Mouse (Mus musculus) kidney, postnatal 0 days (tissue): ENCODE data around the gene Ikzf4. TPM values are rescaled to one million over a fixed set of nuclear protein-coding genes. Genes with fewer than 3 reads are reported as not detected.

Experiments used
- ATAC-seq: fragments of 200-750 bp; cut with Nextera tagmentation; replicated peaks from 2 replicates; pipeline ENCODE4 v1.8.0; 2017; ENCODE audit warnings: low read depth, moderate number of reproducible peaks, moderate TSS enrichment, moderate library complexity; ENCODE audit not compliant: low FRiP score
- DNase-seq: peaks from one replicate; pipeline ENCODE4 v3.0.0-alpha.2; 2016; ENCODE audit warnings: low spot score
- H3K27ac ChIP-seq: fragments of 300-500 bp; sonication (generic); 2 replicates; pipeline ENCODE4 v1.5.1; 2014; ENCODE audit warnings: mild to moderate bottlenecking
- H3K27me3 ChIP-seq: fragments of 300-500 bp; sonication (generic); 2 replicates; pipeline ENCODE4 v1.6.1; 2014; ENCODE audit warnings: low read length, mixed read lengths; ENCODE audit not compliant: insufficient read depth
- H3K36me3 ChIP-seq: fragments of 300-500 bp; sonication (generic); 2 replicates; pipeline ENCODE4 v1.6.1; 2014; ENCODE audit warnings: low read length, mixed read lengths; ENCODE audit not compliant: insufficient read depth
- H3K4me1 ChIP-seq: fragments of 300-500 bp; sonication (generic); replicated peaks from 2 replicates; pipeline ENCODE4 v1.6.1; 2014; ENCODE audit warnings: antibody characterized with exemption, low read length, mixed read lengths; ENCODE audit not compliant: insufficient read depth
- H3K4me2 ChIP-seq: fragments of 300-500 bp; sonication (generic); 2 replicates; pipeline ENCODE4 v1.6.1; 2014; ENCODE audit warnings: mild to moderate bottlenecking, low read length, moderate library complexity, mixed read lengths
- H3K4me3 ChIP-seq: fragments of 300-500 bp; sonication (generic); replicated peaks from 2 replicates; pipeline ENCODE4 v1.5.1; 2014; ENCODE audit warnings: low read depth, low read length
- H3K9ac ChIP-seq: fragments of 300-500 bp; sonication (generic); 2 replicates; pipeline ENCODE4 v1.6.1; 2014; ENCODE audit warnings: low read depth, low read length
- H3K9me3 ChIP-seq: fragments of 300-500 bp; sonication (generic); replicated peaks from 2 replicates; pipeline ENCODE4 v1.6.1; 2016; ENCODE audit warnings: low read length, inconsistent platforms, mixed read lengths
- CTCF ChIP-seq: IDR thresholded peaks from 2 replicates; pipeline ENCODE4 v1.5.1; 2016; ENCODE audit warnings: antibody characterized with exemption, low read depth, mild to moderate bottlenecking, moderate library complexity
- WGBS: fragments of 180-500 bp; shearing (Covaris S2); extraction: QIAGEN DNeasy Blood & Tissue Kit; methylation state at CpG from one replicate; pipeline ENCODE4 v1.1.7; 2014; 5-methylcytosine and 5-hydroxymethylcytosine counted together
- polyA plus RNA-seq: library from polyadenylated mRNA; unstranded; fragments of >200 nt; fragmentation: Nextera tagmentation; extraction: Ambion mirVana; gene quantifications from 2 replicates; pipeline ENCODE4 v1.2.1, GENCODE M21; 2015

The Ikzf4 gene
- polyA plus RNA-seq, 1 experiment from 2014 or later, result 1.8 TPM

DNA sequence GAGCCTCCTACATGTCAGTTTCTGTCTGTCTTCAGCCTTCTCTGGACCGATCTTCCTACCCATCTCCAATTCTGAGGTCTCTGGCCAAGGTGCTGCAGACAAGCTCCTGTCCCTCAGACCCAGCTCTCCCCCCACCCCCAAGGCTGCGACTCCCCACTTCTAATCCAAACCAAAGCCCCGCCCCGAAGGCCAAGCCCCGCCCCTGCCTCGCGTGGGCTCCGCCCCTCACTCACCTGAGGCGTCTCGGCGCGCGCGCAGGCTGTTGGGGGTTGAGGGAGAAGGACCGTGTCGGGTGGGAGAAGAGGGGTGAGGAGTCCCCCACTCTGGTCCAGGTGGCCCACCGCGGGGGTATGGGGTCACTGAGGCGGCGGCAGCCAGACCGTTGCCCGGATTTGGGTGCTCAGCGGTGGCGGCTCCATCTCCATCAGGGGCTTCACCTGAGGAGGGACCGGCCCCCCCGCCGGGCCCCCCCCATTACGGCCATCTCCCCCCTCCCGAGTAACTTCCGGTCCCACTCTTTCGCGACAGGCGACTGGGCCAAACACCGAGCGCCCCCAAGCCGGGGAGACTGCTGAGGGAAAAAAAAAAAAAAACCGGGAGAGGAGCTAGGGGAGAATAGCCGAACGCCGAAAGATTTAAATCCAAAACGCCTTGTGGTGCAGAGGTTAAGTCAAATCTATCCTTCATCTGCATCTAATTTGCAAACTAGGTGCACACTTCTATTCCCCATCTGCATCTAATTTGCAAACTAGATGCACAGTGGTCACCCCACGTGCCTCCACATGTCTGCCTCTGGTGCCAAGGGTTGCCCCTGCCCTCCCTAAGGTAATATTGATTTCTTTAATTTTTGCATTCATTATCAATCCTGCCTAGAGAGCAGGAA, 23.2 kb upstream of the Ikzf4 start:
- Histone ChIP-seq H3K9me3 (no peaks in the 10 kb centered on the region), H3K27ac (peak overlapping the region; percentile 72), H3K4me1 (no peaks in the 10 kb centered on the region), H3K4me2 (peak overlapping the region; percentile 93), H3K36me3 (no peaks in the 10 kb centered on the region), H3K27me3 (no peaks in the 10 kb centered on the region), H3K9ac (peak overlapping the region; percentile 74), H3K4me3 (peak overlapping the region; percentile 75)
- no peak for TF ChIP-seq CTCF
- 2% methylated on average over 42 of the region's 42 CpGs for WGBS
- DNase-seq (peak; percentile 72), ATAC-seq (peak; percentile 50)

DNA sequence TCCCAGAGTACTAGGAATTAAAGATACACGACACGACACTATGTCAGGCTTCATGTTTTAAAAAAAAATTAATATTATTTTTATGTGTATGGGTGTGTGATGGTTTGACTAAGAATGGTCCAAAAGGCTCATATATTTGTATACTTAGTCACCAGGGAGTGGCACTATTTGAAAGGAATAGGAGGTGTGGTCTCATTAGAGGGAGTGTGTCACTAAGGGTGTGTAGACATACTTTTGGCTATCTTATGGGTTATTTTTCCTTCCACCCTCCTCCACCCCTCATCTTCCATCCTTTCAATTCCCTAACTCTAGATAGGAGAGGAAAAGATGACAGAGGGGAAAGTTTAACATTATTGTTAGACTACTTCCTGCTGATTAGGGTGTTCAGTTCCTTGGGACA, 20.0 kb upstream of the Ikzf4 start:
- Histone ChIP-seq H3K4me1 (no peaks in the 10 kb centered on the region), H3K4me3 (no peak overlapping the region), H3K36me3 (no peaks in the 10 kb centered on the region), H3K4me2 (no peak overlapping the region), H3K9ac (no peak overlapping the region), H3K27me3 (no peaks in the 10 kb centered on the region), H3K27ac (no peak overlapping the region), H3K9me3 (no peaks in the 10 kb centered on the region)
- no peak for TF ChIP-seq CTCF
- no peak for ATAC-seq
- WGBS, result 95% methylated on average over 2 of the region's 2 CpGs
- no peak for DNase-seq

DNA sequence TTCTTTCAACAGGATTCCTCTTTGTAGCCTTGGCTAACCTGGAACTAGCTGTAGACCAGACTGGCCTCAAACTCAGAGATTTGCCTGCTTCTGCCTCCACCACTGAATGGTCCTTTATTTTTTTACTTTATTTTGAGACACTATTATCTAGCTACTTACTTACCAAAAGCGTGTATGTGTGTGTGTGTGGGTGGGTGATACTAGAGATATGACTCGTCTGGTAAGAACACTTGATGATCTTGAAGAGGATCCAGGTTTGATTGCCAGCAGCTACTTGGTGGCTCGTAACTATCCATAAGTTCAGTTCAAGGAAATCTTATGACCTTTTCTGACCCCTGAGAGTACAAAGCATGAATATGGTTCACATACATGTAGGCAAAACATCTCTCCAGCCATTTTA, 19.5 kb upstream of the Ikzf4 start:
- H3K36me3 ChIP-seq, result no peaks in the 10 kb centered on the region
- H3K4me3 ChIP-seq, result no peak overlapping the region
- no peak for ATAC-seq
- no peaks in the 10 kb centered on the region for H3K9me3 ChIP-seq
- H3K4me1 ChIP-seq, result no peaks in the 10 kb centered on the region
- WGBS, result 86% methylated on average over 3 of the region's 3 CpGs
- TF ChIP-seq CTCF, result no peak
- H3K4me2 ChIP-seq, result no peak overlapping the region
- no peaks in the 10 kb centered on the region for H3K27me3 ChIP-seq
- H3K9ac ChIP-seq, result no peak overlapping the region
- no peak for DNase-seq
- H3K27ac ChIP-seq, result no peak overlapping the region

DNA sequence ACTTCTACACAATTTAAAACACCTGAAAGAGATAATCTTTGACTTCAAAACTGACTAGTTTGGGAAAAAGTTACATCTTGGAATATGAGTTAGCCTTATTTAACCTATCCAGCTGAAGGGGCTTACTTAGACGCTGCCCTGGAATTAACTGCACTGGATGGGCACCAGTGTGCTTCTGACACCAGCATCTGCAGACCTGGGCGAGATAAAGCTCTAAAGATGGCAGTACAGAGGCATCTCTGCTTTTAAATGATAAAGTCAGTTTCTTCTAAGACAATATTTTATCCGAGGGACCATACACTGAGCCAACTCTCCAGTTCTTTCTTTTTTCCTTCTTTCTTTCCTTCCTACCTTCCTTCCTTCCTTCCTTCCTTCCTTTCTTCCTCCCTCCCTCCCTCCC, 19.0 kb upstream of the Ikzf4 start:
- Histone ChIP-seq H3K27me3 (no peaks in the 10 kb centered on the region), H3K9ac (no peak overlapping the region), H3K36me3 (no peaks in the 10 kb centered on the region), H3K4me3 (no peak overlapping the region), H3K27ac (no peak overlapping the region), H3K4me2 (no peak overlapping the region), H3K9me3 (no peaks in the 10 kb centered on the region), H3K4me1 (no peaks in the 10 kb centered on the region)
- DNase-seq (no peak), ATAC-seq (no peak)
- TF ChIP-seq CTCF, result no peak
- 77% methylated on average over 3 of the region's 3 CpGs for WGBS

DNA sequence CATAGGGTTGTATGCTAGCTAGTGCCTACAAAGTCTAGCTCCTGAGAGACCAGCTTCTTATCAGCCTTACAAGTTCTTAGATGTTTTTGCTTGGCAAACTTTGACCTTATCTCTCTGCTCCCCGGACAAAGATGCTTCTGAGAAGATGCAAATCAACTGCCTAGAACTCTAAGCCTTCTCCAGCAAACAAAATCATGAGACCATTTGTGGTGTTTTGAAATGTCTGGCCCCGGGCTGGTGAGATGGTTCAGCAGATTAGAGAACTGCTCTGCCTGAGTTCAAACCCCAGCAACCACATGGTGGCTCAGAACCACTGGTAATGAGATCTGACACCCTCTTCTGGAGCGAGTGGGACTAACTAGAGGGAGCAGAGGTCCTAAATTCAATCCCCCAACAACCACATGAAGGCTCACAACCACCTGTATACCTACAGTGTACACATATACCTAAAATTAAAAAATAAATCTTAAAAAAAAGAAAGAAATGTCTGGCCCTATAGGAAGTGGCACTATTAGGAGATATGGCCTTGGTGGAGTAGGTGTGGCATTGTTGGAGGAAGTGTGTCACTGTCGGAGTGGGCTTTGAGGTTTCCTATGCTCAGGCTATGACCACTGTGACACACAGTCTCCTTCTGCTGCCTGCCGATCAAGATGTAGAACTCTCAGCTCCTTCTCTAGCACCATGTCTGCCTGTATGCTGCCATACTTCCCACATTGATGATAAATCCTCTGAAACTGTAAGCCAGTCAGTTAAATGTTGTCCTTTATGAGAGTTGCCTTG, 17.8 kb upstream of the Ikzf4 start:
- WGBS, result 63% methylated on average over 5 of the region's 5 CpGs

DNA sequence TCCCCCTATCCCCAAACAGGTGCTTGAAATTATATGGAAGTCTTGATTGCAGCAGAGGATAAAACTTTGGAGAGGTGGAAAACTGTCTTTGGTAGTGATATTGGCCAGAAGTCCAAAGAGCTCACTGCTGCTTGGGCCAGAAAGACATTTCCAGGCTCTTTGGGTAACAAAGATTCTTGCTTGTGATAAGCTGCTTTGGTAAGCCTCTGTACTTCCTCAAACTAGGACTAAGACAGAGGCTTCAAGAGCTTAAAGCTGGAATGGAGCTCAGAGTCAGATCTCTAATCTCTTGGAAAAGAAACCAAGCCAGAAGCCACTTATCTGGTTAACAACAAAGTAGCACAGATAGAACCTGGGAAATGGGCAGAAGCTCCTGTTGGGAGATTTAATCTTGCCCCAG, 16.7 kb upstream of the Ikzf4 start:
- TF ChIP-seq CTCF, result no peak
- Histone ChIP-seq H3K4me1 (no peaks in the 10 kb centered on the region), H3K27ac (no peak overlapping the region), H3K27me3 (no peaks in the 10 kb centered on the region), H3K4me3 (no peak overlapping the region), H3K9ac (no peak overlapping the region), H3K9me3 (no peaks in the 10 kb centered on the region), H3K36me3 (no peaks in the 10 kb centered on the region), H3K4me2 (no peak overlapping the region)
- DNase-seq (no peak), ATAC-seq (no peak)

More for the DNA sequence above, 17.8 kb upstream of the Ikzf4 start:
- Histone ChIP-seq H3K27ac (no peak overlapping the region), H3K36me3 (no peaks in the 10 kb centered on the region), H3K4me3 (no peak overlapping the region), H3K9ac (no peak overlapping the region), H3K27me3 (no peaks in the 10 kb centered on the region), H3K9me3 (no peaks in the 10 kb centered on the region), H3K4me2 (no peak overlapping the region), H3K4me1 (no peaks in the 10 kb centered on the region)
- ATAC-seq, result no peak
- TF ChIP-seq CTCF, result no peak
- no peak for DNase-seq
